Mouse (Mus musculus) lung, postnatal 0 days (tissue): Measurements from ENCODE around the gene Car5a.

Experiments used
- CTCF ChIP-seq: IDR thresholded peaks from 2 replicates; pipeline ENCODE4 v1.5.1; 2016; ENCODE audit warnings: antibody characterized with exemption, mild to moderate bottlenecking
- EP300 ChIP-seq: IDR thresholded peaks from 2 replicates; pipeline ENCODE4 v1.6.1; 2016; ENCODE audit warnings: antibody characterized with exemption, mild to moderate bottlenecking, control low read depth

DNA sequence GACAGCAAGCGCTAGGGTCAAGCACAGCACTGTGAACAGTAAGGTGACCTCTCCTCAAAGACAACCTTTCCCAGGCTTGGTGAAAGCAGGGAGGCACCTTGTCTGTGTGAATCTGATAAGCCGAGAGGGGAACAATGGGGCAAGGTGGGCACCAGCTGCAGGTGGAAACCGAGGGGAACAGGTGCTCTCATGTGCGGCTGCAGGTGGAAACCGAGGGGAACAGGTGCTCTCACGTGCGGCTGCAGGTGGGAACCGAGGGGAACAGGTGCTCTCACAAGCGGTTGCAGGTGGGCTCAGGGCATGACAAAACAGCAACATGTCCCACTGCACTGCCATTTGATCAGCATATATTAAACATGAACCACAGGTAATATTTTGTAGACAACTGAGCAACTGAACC, 47.5 kb downstream of the Car5a start:
- no peak for TF ChIP-seq CTCF
- no peak for TF ChIP-seq EP300
